Mouse (Mus musculus): ENCODE results near the gene B3gnt7. TPM values are rescaled to one million over a fixed set of nuclear protein-coding genes. Genes with fewer than 3 reads are reported as not detected.

B3gnt7 gene
- polyA plus RNA-seq, 2 experiments = 1.0 to 1.1 TPM

- H3K9ac ChIP-seq (replicated peaks) = no peak overlapping the region
- no peaks in the 10 kb centered on the region for H3K4me1 ChIP-seq (replicated peaks; ENCODE audit: control insufficient read depth in 2 of 2, insufficient read depth in 2 of 2, low read length in 1 of 2)
- no peak overlapping the region for H3K27ac ChIP-seq
- DNase-seq (ENCODE audit: low read depth in 3 of 3, low spot score in 3 of 3) (no peak), ATAC-seq (ENCODE audit: insufficient read depth) (no peak)
- H3K36me3 ChIP-seq (replicated peaks; ENCODE audit: control insufficient read depth, insufficient read depth, low read depth) = no peaks in the 10 kb centered on the region
- TF ChIP-seq EP300 (IDR thresholded peaks at IDR 0.05; ENCODE audit: low read depth) (no peak), CTCF (IDR thresholded peaks at IDR 0.05; ENCODE audit: low read depth) (no peak)
- no peak overlapping the region for H3K4me2 ChIP-seq (ENCODE audit: low read depth)
- no peaks in the 10 kb centered on the region for H3K9me3 ChIP-seq (ENCODE audit: control insufficient read depth, low read length)
- WGBS (ENCODE audit: insufficient replicate concordance) = 78% methylated on average over 5 of the region's 5 CpGs
- H3K4me3 ChIP-seq (ENCODE audit: insufficient read depth in 1 of 2, low read depth in 2 of 2, low read length in 2 of 2) = no peak overlapping the region
- no peaks in the 10 kb centered on the region for H3K27me3 ChIP-seq (ENCODE audit: control insufficient read depth, insufficient read depth, low read length)
These were observed 25.6 kb upstream of the B3gnt7 start for GRCm38 (mm10) chr1:86277055-86277454.

- WGBS (ENCODE audit: insufficient replicate concordance) = 76% methylated on average over 11 of the region's 11 CpGs
- no peaks in the 10 kb centered on the region for H3K36me3 ChIP-seq (replicated peaks; ENCODE audit: control insufficient read depth, insufficient read depth, low read depth)
- H3K9ac ChIP-seq (replicated peaks) = no peak overlapping the region
- no peak overlapping the region for H3K4me2 ChIP-seq (ENCODE audit: low read depth)
- no peaks in the 10 kb centered on the region for H3K9me3 ChIP-seq (ENCODE audit: control insufficient read depth, low read length)
- no peaks in the 10 kb centered on the region for H3K27me3 ChIP-seq (ENCODE audit: control insufficient read depth, insufficient read depth, low read length)
- ATAC-seq (ENCODE audit: insufficient read depth) = no peak
- no peak overlapping the region for H3K4me3 ChIP-seq (ENCODE audit: insufficient read depth in 1 of 2, low read depth in 2 of 2, low read length in 2 of 2)
- DNase-seq (ENCODE audit: low read depth in 3 of 3, low spot score in 3 of 3) = no peak
- no peak overlapping the region for H3K27ac ChIP-seq
- TF ChIP-seq CTCF (IDR thresholded peaks at IDR 0.05; ENCODE audit: low read depth) (no peak), EP300 (IDR thresholded peaks at IDR 0.05; ENCODE audit: low read depth) (no peak)
- H3K4me1 ChIP-seq (replicated peaks; ENCODE audit: control insufficient read depth in 2 of 2, insufficient read depth in 2 of 2, low read length in 1 of 2) = no peaks in the 10 kb centered on the region
These were observed 20.7 kb upstream of the B3gnt7 start for GRCm38 (mm10) chr1:86281781-86282536.

GRCm38 (mm10) chr1:86284101-86284500 lies 18.5 kb upstream of the B3gnt7 start:
- TF ChIP-seq EP300 (IDR thresholded peaks at IDR 0.05; ENCODE audit: low read depth) (no peak), CTCF (IDR thresholded peaks at IDR 0.05; ENCODE audit: low read depth) (no peak)
- no peaks in the 10 kb centered on the region for H3K36me3 ChIP-seq (replicated peaks; ENCODE audit: control insufficient read depth, insufficient read depth, low read depth)

GRCm38 (mm10) chr1:86285295-86285694 lies 17.3 kb upstream of the B3gnt7 start:
- Histone ChIP-seq H3K27ac (no peak overlapping the region), H3K36me3 (replicated peaks; ENCODE audit: control insufficient read depth, insufficient read depth, low read depth) (no peaks in the 10 kb centered on the region), H3K27me3 (ENCODE audit: control insufficient read depth, insufficient read depth, low read length) (no peaks in the 10 kb centered on the region), H3K4me1 (replicated peaks; ENCODE audit: control insufficient read depth in 2 of 2, insufficient read depth in 2 of 2, low read length in 1 of 2) (no peaks in the 10 kb centered on the region), H3K4me3 (ENCODE audit: insufficient read depth in 1 of 2, low read depth in 2 of 2, low read length in 2 of 2) (no peak overlapping the region), H3K4me2 (ENCODE audit: low read depth) (no peak overlapping the region), H3K9me3 (ENCODE audit: control insufficient read depth, low read length) (no peaks in the 10 kb centered on the region), H3K9ac (replicated peaks) (no peak overlapping the region)
- DNase-seq (ENCODE audit: low read depth in 3 of 3, low spot score in 3 of 3) (no peak), ATAC-seq (ENCODE audit: insufficient read depth) (no peak)
- WGBS (ENCODE audit: insufficient replicate concordance) = 39% methylated on average over 6 of the region's 6 CpGs
- no peak for TF ChIP-seq EP300 (IDR thresholded peaks at IDR 0.05; ENCODE audit: low read depth)
- no peak for TF ChIP-seq CTCF (IDR thresholded peaks at IDR 0.05; ENCODE audit: low read depth)

More at GRCm38 (mm10) chr1:86284101-86284500, 18.5 kb upstream of the B3gnt7 start:
- DNase-seq (ENCODE audit: low read depth in 3 of 3, low spot score in 3 of 3) = no peak
- Histone ChIP-seq H3K4me3 (ENCODE audit: insufficient read depth in 1 of 2, low read depth in 2 of 2, low read length in 2 of 2) (no peak overlapping the region), H3K9me3 (ENCODE audit: control insufficient read depth, low read length) (no peaks in the 10 kb centered on the region), H3K4me2 (ENCODE audit: low read depth) (no peak overlapping the region), H3K27me3 (ENCODE audit: control insufficient read depth, insufficient read depth, low read length) (no peaks in the 10 kb centered on the region), H3K9ac (replicated peaks) (no peak overlapping the region), H3K27ac (no peak overlapping the region), H3K4me1 (replicated peaks; ENCODE audit: control insufficient read depth in 2 of 2, insufficient read depth in 2 of 2, low read length in 1 of 2) (no peaks in the 10 kb centered on the region)
- no peak for ATAC-seq (ENCODE audit: insufficient read depth)
- WGBS (ENCODE audit: insufficient replicate concordance) = 71% methylated on average over 5 of the region's 5 CpGs

- ATAC-seq (ENCODE audit: insufficient read depth) (no peak), DNase-seq (ENCODE audit: low read depth in 3 of 3, low spot score in 3 of 3) (no peak)
- TF ChIP-seq EP300 (IDR thresholded peaks at IDR 0.05; ENCODE audit: low read depth) (no peak), CTCF (IDR thresholded peaks at IDR 0.05; ENCODE audit: low read depth) (no peak)
- Histone ChIP-seq H3K4me1 (replicated peaks; ENCODE audit: control insufficient read depth in 2 of 2, insufficient read depth in 2 of 2, low read length in 1 of 2) (no peaks in the 10 kb centered on the region), H3K27me3 (ENCODE audit: control insufficient read depth, insufficient read depth, low read length) (no peaks in the 10 kb centered on the region), H3K27ac (no peak overlapping the region), H3K36me3 (replicated peaks; ENCODE audit: control insufficient read depth, insufficient read depth, low read depth) (no peaks in the 10 kb centered on the region), H3K9ac (replicated peaks) (no peak overlapping the region), H3K4me2 (ENCODE audit: low read depth) (no peak overlapping the region), H3K9me3 (ENCODE audit: control insufficient read depth, low read length) (no peaks in the 10 kb centered on the region), H3K4me3 (ENCODE audit: insufficient read depth in 1 of 2, low read depth in 2 of 2, low read length in 2 of 2) (no peak overlapping the region)
- 76% methylated on average over 4 of the region's 4 CpGs for whole genome bisulfite sequencing (ENCODE audit: insufficient replicate concordance)
These were observed 15.2 kb upstream of the B3gnt7 start for GRCm38 (mm10) chr1:86287473-86287872.

Measured in liver, embryonic 14.5 days (tissue).